Mouse (Mus musculus) neural tube, embryonic 11.5 days (tissue): Measurements from ENCODE around the gene Natd1. TPM values are rescaled to one million over a fixed set of nuclear protein-coding genes. Genes with fewer than 3 reads are reported as not detected.
A peak's percentile ranks its signal among the peaks of the same experiment; 100 is the strongest.

Experiments
- ATAC-seq: fragments of 200-750 bp; cut with Nextera tagmentation; 2 replicates; pipeline ENCODE4 v1.8.0; 2017; ENCODE audit warnings: moderate number of reproducible peaks, mild to moderate bottlenecking, moderate TSS enrichment, moderate library complexity; ENCODE audit not compliant: insufficient read depth, low FRiP score, low TSS enrichment
- DNase-seq: peaks from one replicate; pipeline ENCODE4 v3.0.0-alpha.2; 2015; ENCODE audit warnings: low spot score
- H3K27ac ChIP-seq: fragments of 300-500 bp; sonication (generic); 2 replicates; pipeline ENCODE4 v1.5.1; 2014; ENCODE audit warnings: low read depth, mild to moderate bottlenecking, low read length
- H3K27me3 ChIP-seq: fragments of 300-500 bp; sonication (generic); 2 replicates; pipeline ENCODE4 v1.6.1; 2014; ENCODE audit warnings: mild to moderate bottlenecking, low read length, mixed read lengths; ENCODE audit not compliant: control insufficient read depth, insufficient read depth
- H3K36me3 ChIP-seq: fragments of 300-500 bp; sonication (generic); 2 replicates; pipeline ENCODE4 v1.6.1; 2014; ENCODE audit warnings: mild to moderate bottlenecking, low read length, moderate library complexity, mixed read lengths; ENCODE audit not compliant: control insufficient read depth, insufficient read depth
- H3K4me1 ChIP-seq: fragments of 300-500 bp; sonication (generic); 2 replicates; pipeline ENCODE4 v1.6.1; 2014; ENCODE audit warnings: low read length, mixed read lengths; ENCODE audit not compliant: control insufficient read depth, insufficient read depth
- H3K4me2 ChIP-seq: fragments of 300-500 bp; sonication (generic); 2 replicates; pipeline ENCODE4 v1.6.1; 2014; ENCODE audit warnings: low read depth, mild to moderate bottlenecking, moderate library complexity
- H3K4me3 ChIP-seq: fragments of 300-500 bp; sonication (generic); 2 replicates; pipeline ENCODE4 v1.5.1; 2014; ENCODE audit warnings: low read depth, low read length
- H3K9ac ChIP-seq: fragments of 300-500 bp; sonication (generic); 2 replicates; pipeline ENCODE4 v1.6.1; 2014; ENCODE audit warnings: mild to moderate bottlenecking, low read length
- H3K9me3 ChIP-seq: fragments of 300-500 bp; sonication (generic); 2 replicates; pipeline ENCODE4 v1.6.1; 2016; ENCODE audit warnings: low read length; ENCODE audit not compliant: control insufficient read depth
- WGBS: fragments of 180-500 bp; shearing (Covaris S2); extraction: QIAGEN DNeasy Blood & Tissue Kit; methylation state at CpG from one replicate; pipeline ENCODE4 v1.1.7; 2014; 5-methylcytosine and 5-hydroxymethylcytosine counted together
- polyA plus RNA-seq: library from polyadenylated mRNA; unstranded; fragments of >200 nt; fragmentation: Nextera tagmentation; extraction: Ambion mirVana; gene quantifications from 2 replicates; pipeline ENCODE4 v1.2.1, GENCODE M21; 2014

Natd1 gene
- polyA plus RNA-seq, 1 experiment from 2014 or later: 29.7 TPM

GRCm38 (mm10) chr11:60935326-60935974, 20.9 kb upstream of the Natd1 start:
- Histone ChIP-seq H3K9ac (no peak overlapping the region), H3K9me3 (no peaks in the 10 kb centered on the region), H3K4me2 (no peak overlapping the region), H3K27me3 (no peaks in the 10 kb centered on the region), H3K4me1 (peaks cover 10% of the 10 kb centered on the region), H3K27ac (no peak overlapping the region), H3K36me3 (no peaks in the 10 kb centered on the region), H3K4me3 (no peak overlapping the region)
- 77% methylated on average over 7 of the region's 7 CpGs for WGBS
- no peak for DNase-seq
- ATAC-seq: no peak

GRCm38 (mm10) chr11:60934795-60935194, 20.2 kb upstream of the Natd1 start:
- no peak overlapping the region for H3K9ac ChIP-seq
- H3K4me3 ChIP-seq: no peak overlapping the region
- WGBS: 85% methylated on average over 2 of the region's 2 CpGs
- no peak overlapping the region for H3K27ac ChIP-seq
- peaks cover 10% of the 10 kb centered on the region for H3K4me1 ChIP-seq
- no peaks in the 10 kb centered on the region for H3K27me3 ChIP-seq
- DNase-seq (no peak), ATAC-seq (no peak)
- H3K9me3 ChIP-seq: no peaks in the 10 kb centered on the region
- H3K4me2 ChIP-seq: no peak overlapping the region
- no peaks in the 10 kb centered on the region for H3K36me3 ChIP-seq

GRCm38 (mm10) chr11:60933178-60933930, 18.8 kb upstream of the Natd1 start:
- ATAC-seq (no peak), DNase-seq (no peak)
- Histone ChIP-seq H3K9ac (no peak overlapping the region), H3K4me2 (peak overlapping the region; percentile 91), H3K27ac (no peak overlapping the region), H3K9me3 (no peaks in the 10 kb centered on the region), H3K27me3 (no peaks in the 10 kb centered on the region), H3K36me3 (no peaks in the 10 kb centered on the region), H3K4me1 (peaks cover 10% of the 10 kb centered on the region), H3K4me3 (peak overlapping the region; percentile 86; the same call in 1 of the 2 replicates)
- 82% methylated on average over 10 of the region's 10 CpGs for WGBS

- H3K9ac ChIP-seq: peak overlapping the region; percentile 84
- H3K9me3 ChIP-seq: no peaks in the 10 kb centered on the region
- no peak for ATAC-seq
- H3K4me2 ChIP-seq: peak overlapping the region; percentile 91
- WGBS: 10% methylated on average over 7 of the region's 7 CpGs
- no peak for DNase-seq
- no peaks in the 10 kb centered on the region for H3K27me3 ChIP-seq
- peaks cover 12% of the 10 kb centered on the region for H3K4me1 ChIP-seq
- no peaks in the 10 kb centered on the region for H3K36me3 ChIP-seq
- H3K27ac ChIP-seq: no peak overlapping the region
- H3K4me3 ChIP-seq: peak overlapping the region; percentile 86
These were observed 18.0 kb upstream of the Natd1 start for GRCm38 (mm10) chr11:60932503-60933020.

- under 1% methylated on average over 49 of the region's 59 CpGs for WGBS
- H3K27me3 ChIP-seq: no peaks in the 10 kb centered on the region
- peak within 1 kb of the TSS; percentile 91 for H3K4me2 ChIP-seq
- DNase-seq (peak; percentile 97), ATAC-seq (peak; percentile 92)
- no peaks in the 10 kb centered on the region for H3K9me3 ChIP-seq
- no peak within 1 kb of the TSS for H3K27ac ChIP-seq
- peaks cover 14% of the 10 kb centered on the region for H3K4me1 ChIP-seq
- H3K36me3 ChIP-seq: no peaks in the 10 kb centered on the region
- peak within 1 kb of the TSS; percentile 86 for H3K4me3 ChIP-seq
- peak within 1 kb of the TSS; percentile 84 for H3K9ac ChIP-seq
These were observed 17.4 kb upstream of the Natd1 start, which contains the start of gene Map2k3 for GRCm38 (mm10) chr11:60931869-60932481. Gene Map2k3, plus strand, starts transcription at chr11:60932033.

GRCm38 (mm10) chr11:60931282-60931868, 16.8 kb upstream of the Natd1 start:
- WGBS: 2% methylated on average over 30 of the region's 30 CpGs
- H3K4me2 ChIP-seq: peak overlapping the region; percentile 91
- no peaks in the 10 kb centered on the region for H3K9me3 ChIP-seq
- no peaks in the 10 kb centered on the region for H3K36me3 ChIP-seq
- no peak overlapping the region for H3K27ac ChIP-seq
- DNase-seq (no peak), ATAC-seq (peak; percentile 56)
- peak overlapping the region; percentile 84 for H3K9ac ChIP-seq
- H3K27me3 ChIP-seq: no peaks in the 10 kb centered on the region
- H3K4me3 ChIP-seq: peak overlapping the region; percentile 86
- peaks cover 14% of the 10 kb centered on the region for H3K4me1 ChIP-seq

- DNase-seq (no peak), ATAC-seq (no peak)
- Histone ChIP-seq H3K4me2 (peak overlapping the region; percentile 91), H3K27me3 (no peaks in the 10 kb centered on the region), H3K36me3 (no peaks in the 10 kb centered on the region), H3K27ac (no peak overlapping the region), H3K9ac (peak overlapping the region; percentile 84), H3K4me1 (peaks cover 14% of the 10 kb centered on the region), H3K9me3 (no peaks in the 10 kb centered on the region), H3K4me3 (peak overlapping the region; percentile 86)
- WGBS: 29% methylated on average over 7 of the region's 7 CpGs
These were observed 16.3 kb upstream of the Natd1 start for GRCm38 (mm10) chr11:60930724-60931281.

GRCm38 (mm10) chr11:60927264-60927663, 12.7 kb upstream of the Natd1 start:
- H3K36me3 ChIP-seq: no peaks in the 10 kb centered on the region
- H3K4me2 ChIP-seq: peak overlapping the region; percentile 39
- H3K27me3 ChIP-seq: no peaks in the 10 kb centered on the region
- ATAC-seq: peak; percentile 62
- 0 out of 2 replicates have a peak overlapping the region, but pooled peaks have one; percentile 6 for H3K4me3 ChIP-seq
- peak; percentile 91 for DNase-seq
- no peaks in the 10 kb centered on the region for H3K9me3 ChIP-seq
- WGBS: 0% methylated on average over 9 of the region's 9 CpGs
- peak overlapping the region; percentile 10; the same call in 1 of the 2 replicates for H3K9ac ChIP-seq
- H3K4me1 ChIP-seq: peaks cover 4% of the 10 kb centered on the region
- no peak overlapping the region for H3K27ac ChIP-seq
